Mouse (Mus musculus) olfactory bulb, adult 2 months (tissue): Measurements from ENCODE around the gene Gm28374.

Experiments used
- CTCF ChIP-seq: fragments of 200-500 bp; IDR thresholded peaks from 2 replicates; pipeline ENCODE4 v1.5.1; 2012; ENCODE audit warnings: low read depth, mild to moderate bottlenecking, low read length, moderate library complexity; ENCODE audit not compliant: insufficient read depth
- POLR2A ChIP-seq: fragments of 200-500 bp; IDR thresholded peaks from 2 replicates; pipeline ENCODE4 v1.6.1; 2012; ENCODE audit warnings: mild to moderate bottlenecking, low read depth, low read length, moderate library complexity; ENCODE audit not compliant: insufficient read depth

- TF ChIP-seq CTCF, result no peak
- no peak for TF ChIP-seq POLR2A
These were observed 52.6 kb downstream of the Gm28374 start for GRCm38 (mm10) chr19:6029426-6029825.
